Mouse (Mus musculus) thymus, postnatal 0 days (tissue): ENCODE measurements around the gene Psmd11. TPM values are rescaled to one million over a fixed set of nuclear protein-coding genes. Genes with fewer than 3 reads are reported as not detected.

Experiments
- DNase-seq: peaks from one replicate; pipeline ENCODE4 v3.0.0-alpha.2; 2015; ENCODE audit warnings: low spot score
- polyA plus RNA-seq: library from polyadenylated mRNA; unstranded; fragments of >200 nt; fragmentation: Nextera tagmentation; extraction: Ambion mirVana; gene quantifications from 2 replicates; pipeline ENCODE4 v1.2.1, GENCODE M21; 2015

Psmd11 gene
- polyA plus RNA-seq, 1 experiment from 2014 or later = 287 TPM

GRCm38 (mm10) chr11:80479906-80480866 lies 51.8 kb downstream of the Psmd11 start:
- DNase-seq = no peak

GRCm38 (mm10) chr11:80481409-80482050 lies 53.1 kb downstream of the Psmd11 start:
- DNase-seq = no peak

GRCm38 (mm10) chr11:80482347-80482746 lies 53.9 kb downstream of the Psmd11 start:
- DNase-seq = no peak

GRCm38 (mm10) chr11:80482921-80483320 lies 54.5 kb downstream of the Psmd11 start:
- no peak for DNase-seq

GRCm38 (mm10) chr11:80483536-80484067 lies 55.2 kb downstream of the Psmd11 start:
- no peak for DNase-seq

GRCm38 (mm10) chr11:80484191-80484791 lies 55.9 kb downstream of the Psmd11 start:
- no peak for DNase-seq

- no peak for DNase-seq
Observed at GRCm38 (mm10) chr11:80485120-80485551, 56.7 kb downstream of the Psmd11 start.

GRCm38 (mm10) chr11:80485622-80486206 lies 57.3 kb downstream of the Psmd11 start:
- DNase-seq = no peak

GRCm38 (mm10) chr11:80487904-80488587 lies 59.6 kb downstream of the Psmd11 start:
- no peak for DNase-seq

GRCm38 (mm10) chr11:80489172-80489881 lies 60.9 kb downstream of the Psmd11 start:
- DNase-seq = peak; percentile 70

- peak; percentile 66 for DNase-seq
Observed at GRCm38 (mm10) chr11:80489882-80490196, 61.4 kb downstream of the Psmd11 start.

GRCm38 (mm10) chr11:80490831-80491230 lies 62.4 kb downstream of the Psmd11 start:
- no peak for DNase-seq

- DNase-seq = no peak
Observed at GRCm38 (mm10) chr11:80493186-80493585, 64.8 kb downstream of the Psmd11 start.

GRCm38 (mm10) chr11:80494852-80495251 lies 66.4 kb downstream of the Psmd11 start:
- no peak for DNase-seq

GRCm38 (mm10) chr11:80495972-80496371 lies 67.6 kb downstream of the Psmd11 start:
- DNase-seq = no peak

- DNase-seq = no peak
Observed at GRCm38 (mm10) chr11:80496640-80497039, 68.2 kb downstream of the Psmd11 start.

- DNase-seq = no peak
Observed at GRCm38 (mm10) chr11:80497225-80497919, 69.0 kb downstream of the Psmd11 start.

- DNase-seq = no peak
Observed at GRCm38 (mm10) chr11:80498328-80499070, 70.1 kb downstream of the Psmd11 start.

- no peak for DNase-seq
Observed at GRCm38 (mm10) chr11:80499550-80499952, 71.1 kb downstream of the Psmd11 start.
